Mouse (Mus musculus) G1E (cell line): Measurements from ENCODE around the gene Agfg1.

ENCODE experiments used
- GATA1 ChIP-seq: IDR thresholded peaks from 2 replicates; pipeline ENCODE4 v1.6.1; 2012; ENCODE audit warnings: borderline replicate concordance, low read length, inconsistent platforms, mixed read lengths
- POLR2AphosphoS5 ChIP-seq: IDR thresholded peaks from 2 replicates; pipeline ENCODE4 v1.6.1; 2012; ENCODE audit warnings: low read depth, low read length, inconsistent platforms; ENCODE audit not compliant: insufficient replicate concordance
- TAL1 ChIP-seq: conservative IDR thresholded peaks from 2 replicates; pipeline ENCODE4 v1.6.1; 2012; ENCODE audit warnings: low read depth, low read length, inconsistent platforms, mixed read lengths

DNA sequence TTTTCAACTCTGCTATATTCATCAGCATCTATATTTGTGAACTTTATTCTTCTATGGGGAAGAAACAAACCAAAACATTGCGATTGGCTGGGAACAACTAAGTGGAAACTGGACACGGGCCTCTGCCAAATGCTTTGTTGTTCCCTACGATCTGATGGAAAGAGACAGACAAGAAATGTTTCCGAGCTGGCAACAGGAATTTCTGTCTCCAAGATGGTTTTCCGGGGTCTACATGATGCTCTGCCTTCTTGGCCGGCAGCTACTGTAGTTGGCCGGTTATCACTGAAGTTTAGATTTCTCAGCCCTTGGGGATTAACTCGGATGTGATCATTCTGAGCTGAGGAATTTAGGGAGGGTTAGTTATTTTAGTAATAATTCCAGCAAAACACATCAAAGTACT lies 32.9 kb upstream of the Agfg1 start:
- TF ChIP-seq POLR2AphosphoS5, result no peak
- no peak for TF ChIP-seq GATA1
- no peak for TF ChIP-seq TAL1
